Mouse (Mus musculus) thymus, adult 18-20 months (tissue): Measurements from ENCODE around the gene Gm20737.
"Not testable (repeated sequence)": the region's sequence is repeated elsewhere in the genome, so short reads cannot be mapped to it uniquely, and the experiment has no call there.

ENCODE experiments used
- DNase-seq, 2 experiments: peaks; one replicate each; pipeline ENCODE4 v3.0.0; 2022; ENCODE audit warnings: mixed read lengths in 2 of 2

Gm20737 gene

GRCm38 (mm10) chrY:10535942-10536341, at the start of gene Gm20737:
Gene Gm20737 (minus strand): TSS chrY:10536042.
- DNase-seq, result not testable (repeated sequence)

GRCm38 (mm10) chrY:10553153-10553552, 17.3 kb upstream of the Gm20737 start, which contains the start of gene Gm21775:
Gene Gm21775 (plus strand): TSS chrY:10553453.
- DNase-seq, result not testable (repeated sequence)
